Mouse (Mus musculus): ENCODE results near the gene Txndc2.

DNA sequence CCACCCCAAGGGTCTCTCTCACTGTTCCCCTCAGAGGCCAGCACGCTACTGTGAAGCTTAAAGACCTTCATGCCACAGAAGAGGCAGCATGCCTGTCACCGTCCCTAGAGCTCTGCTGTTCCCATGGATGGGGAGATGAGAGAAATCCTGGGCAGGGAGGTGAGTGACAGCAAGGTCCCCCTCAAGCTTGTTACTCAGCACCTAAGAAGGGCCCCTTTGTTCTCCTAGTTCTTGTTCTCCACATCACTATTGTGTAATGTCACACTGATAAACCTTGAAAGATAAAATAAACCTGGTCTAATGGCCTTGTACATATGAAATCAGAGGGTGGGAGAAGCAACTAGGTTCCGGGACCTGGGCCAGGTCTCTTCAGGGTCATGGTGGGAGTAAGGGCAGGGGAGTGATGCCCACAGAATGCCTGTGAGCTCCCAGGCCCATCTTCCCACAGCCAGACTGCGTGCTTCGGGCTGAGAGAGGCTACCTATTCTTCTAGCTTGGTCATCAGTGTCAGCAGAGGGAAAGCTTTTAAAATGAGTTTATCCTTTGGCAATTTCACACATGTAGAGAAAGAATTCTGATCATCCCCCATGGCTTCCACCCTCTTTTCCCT is 40.2 kb upstream of the Txndc2 start:
- TF ChIP-seq UBTF (IDR thresholded peaks at IDR 0.05; ENCODE audit: borderline replicate concordance, insufficient read depth, low read depth, low read length) (no peak), TCF12 (IDR thresholded peaks at IDR 0.05; ENCODE audit: low read depth, low read length) (no peak), USF1 (IDR thresholded peaks at IDR 0.05; ENCODE audit: low read depth, low read length) (no peak), MAX (IDR thresholded peaks at IDR 0.05; ENCODE audit: low read length) (no peak), POLR2A (IDR thresholded peaks at IDR 0.05; ENCODE audit: control insufficient read depth in 1 of 2, insufficient read depth in 1 of 2, low read depth in 1 of 2, low read length in 2 of 2, poor library complexity in 1 of 2) (no peak), MEF2A (IDR thresholded peaks at IDR 0.05; ENCODE audit: extremely low read depth, insufficient replicate concordance, low read depth, low read length, poor library complexity, severe bottlenecking) (no peak), E2F4 (IDR thresholded peaks at IDR 0.05; ENCODE audit: borderline replicate concordance, low read depth, low read length) (no peak)
